ENCODE assay signal across 25 mouse cellular contexts in the genomic region with DNA sequence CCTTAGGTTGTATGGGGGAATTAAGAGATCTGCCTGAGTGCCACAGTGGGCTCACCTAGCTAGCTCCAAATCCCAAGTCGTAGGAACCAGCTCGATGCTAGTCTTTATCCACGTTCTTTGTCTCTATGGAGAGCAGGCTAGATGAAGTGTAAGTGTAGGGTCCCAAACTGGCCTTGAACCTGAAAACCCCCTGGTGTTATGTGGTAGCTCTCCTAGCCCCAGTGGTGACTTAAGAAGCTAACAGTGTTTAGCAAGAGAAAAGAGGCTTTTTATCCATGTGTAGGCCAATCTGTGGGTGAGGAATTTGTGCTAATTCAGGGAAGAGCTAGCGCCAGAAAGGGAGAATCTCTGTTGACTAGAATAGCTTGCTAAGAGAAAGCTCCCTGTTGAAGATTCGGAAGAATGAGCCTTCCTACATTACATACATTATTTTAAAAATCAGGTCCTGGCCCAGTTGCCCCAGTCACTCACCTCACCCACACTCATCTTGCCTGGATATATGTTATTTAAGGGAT. TPM values are rescaled to one million over a fixed set of nuclear protein-coding genes. Genes with fewer than 3 reads are reported as not detected.
"Had no signal": no experiment of that assay in that cellular context is flagged by ENCODE, and none has a peak within 500 bp of the region (broad histone marks: within the 10 kb centered on the region; RNA-seq: fewer than 3 reads in every experiment).

No protein-coding gene starts in this region.

- H3K27me3 ChIP-seq: midbrain, embryonic 13.5 days; midbrain, embryonic 15.5 days; neural tube, embryonic 13.5 days; neural tube, embryonic 15.5 days had no signal

- H3K4me2 ChIP-seq: lung, embryonic 14.5 days; midbrain, embryonic 11.5 days; midbrain, embryonic 13.5 days; midbrain, embryonic 15.5 days; neural tube, embryonic 13.5 days; neural tube, embryonic 15.5 days had no signal

- H3K9me3 ChIP-seq: midbrain, embryonic 13.5 days; midbrain, embryonic 15.5 days; neural tube, embryonic 13.5 days; neural tube, embryonic 15.5 days had no signal

- H3K4me1 ChIP-seq: megakaryocyte, embryonic 14.5 days; midbrain, embryonic 13.5 days; midbrain, embryonic 15.5 days; neural tube, embryonic 13.5 days; neural tube, embryonic 15.5 days had no signal

- H3K27ac ChIP-seq: macrophage; midbrain, embryonic 13.5 days; midbrain, embryonic 15.5 days; neural tube, embryonic 13.5 days; neural tube, embryonic 15.5 days had no signal

- H3K36me3 ChIP-seq: midbrain, embryonic 13.5 days; midbrain, embryonic 15.5 days; neural tube, embryonic 13.5 days; neural tube, embryonic 15.5 days had no signal

- ATAC-seq: midbrain, embryonic 13.5 days; midbrain, embryonic 15.5 days had no signal

- DNase-seq: lung, adult 18-20 months; lung, embryonic 14.5 days; lung, postnatal 10 days; lung, postnatal 36 days; retina, postnatal 1 day; right cerebral cortex, adult 18-20 months; right cerebral cortex, postnatal 25 days; right cerebral cortex, postnatal 4 days; spleen, adult 18-20 months; thymus, adult 18-20 months; thymus, postnatal 14 days; thymus, postnatal 36 days had no signal

- H3K9ac ChIP-seq: lung, embryonic 14.5 days; midbrain, embryonic 13.5 days; midbrain, embryonic 15.5 days; neural tube, embryonic 13.5 days; neural tube, embryonic 15.5 days had no signal

- H3K4me3 ChIP-seq: megakaryocyte, embryonic 14.5 days; midbrain, embryonic 13.5 days; midbrain, embryonic 15.5 days; myocyte; neural tube, embryonic 13.5 days; neural tube, embryonic 15.5 days had no signal

RNA-seq across cellular contexts. Expression of gene Crygs, which starts 35.8 kb away (rescaled TPM):
- polyA plus RNA-seq: lung, embryonic 14.5 days; lung, embryonic 16.5 days; macrophage; midbrain, embryonic 13.5 days; midbrain, embryonic 15.5 days; myocyte; neural tube, embryonic 11.5 days; neural tube, embryonic 13.5 days; neural tube, embryonic 15.5 days; small intestine, adult 2 months; stomach, embryonic 14.5 days; stomach, embryonic 16.5 days had no signal
